In the genomic region with DNA sequence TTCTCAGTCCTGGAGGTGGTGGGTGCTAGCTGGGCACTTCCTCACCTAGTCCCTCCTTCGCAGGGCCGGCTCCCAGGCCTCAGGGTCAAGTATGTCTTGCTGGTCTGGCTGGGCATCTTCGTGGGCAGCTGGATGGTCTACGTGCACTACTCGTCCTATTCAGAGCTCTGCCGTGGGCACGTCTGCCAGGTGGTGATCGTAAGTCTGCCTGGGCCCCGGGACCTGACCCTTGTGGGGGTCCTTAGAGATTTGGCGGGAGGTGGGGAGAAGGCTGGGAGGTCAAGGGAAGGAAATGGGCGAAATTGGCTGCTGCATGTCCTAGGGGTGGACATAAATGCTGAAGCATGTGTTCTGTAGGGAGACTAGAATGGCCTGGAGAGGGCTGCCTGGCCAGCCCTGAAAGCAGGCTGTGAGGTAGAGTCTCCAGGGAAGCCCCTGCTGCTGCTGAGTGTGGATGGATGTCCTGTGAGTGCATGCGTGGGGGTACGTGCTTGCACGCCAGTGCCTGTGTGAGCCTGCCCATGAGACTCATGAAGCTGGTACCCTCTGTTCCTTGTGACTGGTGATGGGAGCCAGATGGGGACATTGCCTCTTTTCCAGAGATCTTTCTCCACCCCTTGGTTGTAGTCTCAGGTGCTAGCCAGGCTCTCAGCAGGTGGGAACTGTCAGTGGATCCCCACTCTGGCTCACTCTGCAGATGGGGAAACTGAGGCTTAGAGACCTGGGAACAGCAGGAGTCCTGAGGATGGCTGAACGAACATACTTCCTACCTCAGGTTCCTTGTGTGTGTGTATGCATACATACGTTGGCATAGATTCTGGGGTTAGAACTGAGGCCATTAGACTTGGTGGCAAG, we compare ENCODE assay signal across 16 mouse cellular contexts. TPM values are rescaled to one million over a fixed set of nuclear protein-coding genes. Genes with fewer than 3 reads are reported as not detected.
DNase-seq lines count a peak whose midpoint lies in the region; ATAC-seq and TF ChIP-seq lines count a peak whose summit lies in the region.
"Had no signal": no experiment of that assay in that cellular context is flagged by ENCODE, and none has a peak within 500 bp of the region (broad histone marks: within the 10 kb centered on the region; RNA-seq: fewer than 3 reads in every experiment).

No protein-coding gene starts in this region.

- no peak for ATAC-seq in hindbrain, embryonic 15.5 days (ENCODE audit: low FRiP score, low read depth)
- ATAC-seq: CD4-positive, CD25-positive, alpha-beta regulatory T cell, adult 4 months; liver, embryonic 12.5 days had no signal

- 0 out of 2 replicates have a peak, but pooled peaks have one; percentile 3 for TF ChIP-seq POLR2A in embryonic fibroblast, embryonic 13.5 days (IDR thresholded peaks at IDR 0.05; ENCODE audit: low read depth, low read length)

- 82% methylated on average over 16 of the region's 16 CpGs for WGBS in heart, embryonic 10.5 days
- 74% methylated on average over 16 of the region's 16 CpGs for WGBS in hindbrain, embryonic 15.5 days

- peaks cover 40% of the 10 kb centered on the region for H3K36me3 ChIP-seq in heart, embryonic 10.5 days
- peaks cover 26% of the 10 kb centered on the region for H3K36me3 ChIP-seq in hindbrain, embryonic 15.5 days

- H3K4me1 ChIP-seq in heart, embryonic 10.5 days: peaks cover 48% of the 10 kb centered on the region
- H3K4me1 ChIP-seq in embryonic fibroblast, embryonic 13.5 days (ENCODE audit: control insufficient read depth, insufficient read depth, low read length): peaks cover under 1% of the 10 kb centered on the region; the same call in 1 of the 2 replicates
- H3K4me1 ChIP-seq in hindbrain, embryonic 15.5 days (replicated peaks): peaks cover 86% of the 10 kb centered on the region

- TF ChIP-seq CTCF in embryonic fibroblast, embryonic 13.5 days (IDR thresholded peaks at IDR 0.05; ENCODE audit: borderline replicate concordance, insufficient read depth, low read length): no peak

- H3K27ac ChIP-seq in heart, embryonic 10.5 days: 0 out of 2 replicates have a peak overlapping the region, but pooled peaks have one; percentile 6
- H3K27ac ChIP-seq in embryonic fibroblast, embryonic 13.5 days (ENCODE audit: insufficient read depth, low read length): no peak overlapping the region
- H3K27ac ChIP-seq in hindbrain, embryonic 15.5 days (replicated peaks): no peak overlapping the region
- H3K27ac ChIP-seq: liver, embryonic 12.5 days had no signal

- H3K9ac ChIP-seq in hindbrain, embryonic 15.5 days: 0 out of 2 replicates have a peak overlapping the region, but pooled peaks have one; percentile 20
- H3K9ac ChIP-seq: liver, embryonic 12.5 days had no signal

- intact Hi-C loops in heart, postnatal 25 days (cut with DNase I): no loop called here

- peak overlapping the region; percentile 12; the same call in 1 of the 2 replicates for H3K4me2 ChIP-seq in hindbrain, embryonic 15.5 days
- H3K4me2 ChIP-seq: heart, embryonic 11.5 days; liver, embryonic 12.5 days had no signal

- no peak for DNase-seq in heart, embryonic 10.5 days (ENCODE audit: low spot score)
- DNase-seq in heart, postnatal 25 days (ENCODE audit: low spot score): no peak
- DNase-seq in neural tube, embryonic 10.5 days (ENCODE audit: extremely low spot score, low spot score): peak; percentile 23
- DNase-seq in gastrocnemius, postnatal 4 days (ENCODE audit: low spot score in 2 of 2): no peak
- DNase-seq in urinary bladder, postnatal 14 days (ENCODE audit: low spot score): no peak
- DNase-seq: heart, postnatal 4 days; kidney, adult 2 months; lung, postnatal 14 days; thymus, adult 18-20 months had no signal

- H3K9me3 ChIP-seq in heart, embryonic 10.5 days: no peaks in the 10 kb centered on the region
- no peaks in the 10 kb centered on the region for H3K9me3 ChIP-seq in hindbrain, embryonic 15.5 days
- H3K9me3 ChIP-seq: liver, embryonic 12.5 days had no signal

- 0 out of 2 replicates have a peak overlapping the region, but pooled peaks have one; percentile 8 for H3K4me3 ChIP-seq in heart, embryonic 10.5 days
- H3K4me3 ChIP-seq in embryonic fibroblast, embryonic 13.5 days (ENCODE audit: insufficient read depth, low read length): no peak overlapping the region
- H3K4me3 ChIP-seq in hindbrain, embryonic 15.5 days: no peak overlapping the region
- H3K4me3 ChIP-seq: liver, embryonic 12.5 days had no signal

- peaks cover 15% of the 10 kb centered on the region; the same call in 1 of the 2 replicates for H3K27me3 ChIP-seq in heart, embryonic 10.5 days (ENCODE audit: insufficient read depth, poor library complexity, severe bottlenecking)
- no peaks in the 10 kb centered on the region for H3K27me3 ChIP-seq in hindbrain, embryonic 15.5 days

RNA-seq across cellular contexts. Expression of gene Fam69b, which starts 4.5 kb away (rescaled TPM):
- polyA plus RNA-seq in heart, embryonic 10.5 days (2016; fragmentation: Nextera tagmentation; extraction: Ambion mirVana): 15.7 and 18.2 TPM in 2 replicates
- total RNA-seq in heart, postnatal 25 days (2021): 10 to 100 TPM; 26.9 to 28.9 TPM
- 12.0 and 16.3 TPM in 2 replicates for polyA plus RNA-seq in embryonic fibroblast, embryonic 13.5 days (2011; ENCODE audit: insufficient read length, low read depth, missing spikeins)
- 138 and 152 TPM in 2 replicates for polyA plus RNA-seq in hindbrain, embryonic 15.5 days (2015; fragmentation: Nextera tagmentation; extraction: Ambion mirVana)
- total RNA-seq in gastrocnemius, postnatal 4 days (2021): 1 to 10 TPM; 2.6 to 4.0 TPM

RNA-seq across cellular contexts. Expression of gene Agpat2, which starts 28.6 kb away (rescaled TPM):
- polyA plus RNA-seq in heart, embryonic 10.5 days (2016; fragmentation: Nextera tagmentation; extraction: Ambion mirVana): 20.4 and 28.9 TPM in 2 replicates
- total RNA-seq in heart, postnatal 25 days (2021): 10 to 100 TPM; 49.7 to 51.6 TPM
- polyA plus RNA-seq in embryonic fibroblast, embryonic 13.5 days (2011; ENCODE audit: insufficient read length, low read depth, missing spikeins): 21.4 and 22.4 TPM in 2 replicates
- polyA plus RNA-seq in hindbrain, embryonic 15.5 days (2015; fragmentation: Nextera tagmentation; extraction: Ambion mirVana): 6.1 and 6.6 TPM in 2 replicates
- total RNA-seq in gastrocnemius, postnatal 4 days (2021): 10 to 100 TPM; 12.1 to 19.0 TPM

RNA-seq across cellular contexts. Expression of gene Lcn4, which starts 38.3 kb away (rescaled TPM):
- polyA plus RNA-seq in heart, embryonic 10.5 days (2016; fragmentation: Nextera tagmentation; extraction: Ambion mirVana): not detected in 2 replicates
- not detected for total RNA-seq in heart, postnatal 25 days (2021)
- not detected in 2 replicates for polyA plus RNA-seq in embryonic fibroblast, embryonic 13.5 days (2011; ENCODE audit: insufficient read length, low read depth, missing spikeins)
- polyA plus RNA-seq in hindbrain, embryonic 15.5 days (2015; fragmentation: Nextera tagmentation; extraction: Ambion mirVana): not detected in 2 replicates
- total RNA-seq in gastrocnemius, postnatal 4 days (2021): not detected
- total RNA-seq: heart, postnatal 4 days; left cerebral cortex, postnatal 10 days had no signal
- polyA plus RNA-seq: cortical plate, adult 2 months; heart, embryonic 11.5 days; liver, embryonic 12.5 days had no signal

RNA-seq across cellular contexts. Expression of gene Gm20532, which starts 46.3 kb away (rescaled TPM):
- not detected in 2 replicates for polyA plus RNA-seq in heart, embryonic 10.5 days (2016; fragmentation: Nextera tagmentation; extraction: Ambion mirVana)
- not detected for total RNA-seq in heart, postnatal 25 days (2021)
- polyA plus RNA-seq in embryonic fibroblast, embryonic 13.5 days (2011; ENCODE audit: insufficient read length, low read depth, missing spikeins): not detected in 2 replicates
- not detected in 2 replicates for polyA plus RNA-seq in hindbrain, embryonic 15.5 days (2015; fragmentation: Nextera tagmentation; extraction: Ambion mirVana)
- total RNA-seq in gastrocnemius, postnatal 4 days (2021): not detected
- total RNA-seq: heart, postnatal 4 days; left cerebral cortex, postnatal 10 days had no signal
- polyA plus RNA-seq: CD4-positive, CD25-positive, alpha-beta regulatory T cell, adult 4 months; cortical plate, adult 2 months; heart, embryonic 11.5 days; kidney, adult 2 months; liver, embryonic 12.5 days had no signal

RNA-seq across cellular contexts. Expression of gene Egfl7, which starts 53.0 kb away (rescaled TPM):
- 164 and 186 TPM in 2 replicates for polyA plus RNA-seq in heart, embryonic 10.5 days (2016; fragmentation: Nextera tagmentation; extraction: Ambion mirVana)
- 100 to 1,000 TPM; 149 to 179 TPM for total RNA-seq in heart, postnatal 25 days (2021)
- polyA plus RNA-seq in embryonic fibroblast, embryonic 13.5 days (2011; ENCODE audit: insufficient read length, low read depth, missing spikeins): 11.0 and 13.7 TPM in 2 replicates
- polyA plus RNA-seq in hindbrain, embryonic 15.5 days (2015; fragmentation: Nextera tagmentation; extraction: Ambion mirVana): 70.7 and 75.3 TPM in 2 replicates
- 100 to 1,000 TPM; 132 to 141 TPM for total RNA-seq in gastrocnemius, postnatal 4 days (2021)
- polyA plus RNA-seq: CD4-positive, CD25-positive, alpha-beta regulatory T cell, adult 4 months had no signal
